Mouse (Mus musculus) midbrain, embryonic 13.5 days (tissue): ENCODE measurements around the gene Lsm11. TPM values are rescaled to one million over a fixed set of nuclear protein-coding genes. Genes with fewer than 3 reads are reported as not detected.

ENCODE experiments used
- ATAC-seq: fragments of 200-750 bp; cut with Nextera tagmentation; 2 replicates; pipeline ENCODE4 v1.8.0; 2017; ENCODE audit warnings: mild to moderate bottlenecking, moderate TSS enrichment, moderate library complexity
- H3K27ac ChIP-seq: fragments of 300-500 bp; sonication (generic); 2 replicates; pipeline ENCODE4 v1.5.1; 2015; ENCODE audit warnings: inconsistent platforms, mild to moderate bottlenecking, moderate library complexity
- H3K27me3 ChIP-seq: fragments of 300-500 bp; sonication (generic); 2 replicates; pipeline ENCODE4 v1.6.1; 2015; ENCODE audit warnings: mild to moderate bottlenecking, inconsistent platforms
- H3K36me3 ChIP-seq: fragments of 300-500 bp; sonication (generic); 2 replicates; pipeline ENCODE4 v1.6.1; 2015; ENCODE audit warnings: mild to moderate bottlenecking, inconsistent platforms
- H3K4me1 ChIP-seq: fragments of 300-500 bp; sonication (generic); replicated peaks from 2 replicates; pipeline ENCODE4 v1.6.1; 2015; ENCODE audit warnings: inconsistent platforms
- H3K4me2 ChIP-seq: fragments of 300-500 bp; sonication (generic); replicated peaks from 2 replicates; pipeline ENCODE4 v1.6.1; 2015; ENCODE audit warnings: moderate library complexity, mild to moderate bottlenecking, inconsistent platforms
- H3K4me3 ChIP-seq: fragments of 300-500 bp; sonication (generic); replicated peaks from 2 replicates; pipeline ENCODE4 v1.5.1; 2015; ENCODE audit warnings: mild to moderate bottlenecking, inconsistent platforms
- H3K9ac ChIP-seq: fragments of 300-500 bp; sonication (generic); replicated peaks from 2 replicates; pipeline ENCODE4 v1.6.1; 2015; ENCODE audit warnings: mild to moderate bottlenecking, inconsistent platforms
- H3K9me3 ChIP-seq: fragments of 300-500 bp; sonication (generic); 2 replicates; pipeline ENCODE4 v1.6.1; 2016; ENCODE audit warnings: mild to moderate bottlenecking, inconsistent platforms
- WGBS: fragments of 180-500 bp; shearing (Covaris S2); methylation state at CpG from one replicate; pipeline ENCODE4 v1.1.7; 2015; 5-methylcytosine and 5-hydroxymethylcytosine counted together
- polyA plus RNA-seq: library from polyadenylated mRNA; unstranded; fragments of >200 nt; fragmentation: Nextera tagmentation; extraction: Ambion mirVana; gene quantifications from 2 replicates; pipeline ENCODE4 v1.2.1, GENCODE M21; 2015

Gene Lsm11
- polyA plus RNA-seq, 1 experiment from 2014 or later = 16.9 TPM

DNA sequence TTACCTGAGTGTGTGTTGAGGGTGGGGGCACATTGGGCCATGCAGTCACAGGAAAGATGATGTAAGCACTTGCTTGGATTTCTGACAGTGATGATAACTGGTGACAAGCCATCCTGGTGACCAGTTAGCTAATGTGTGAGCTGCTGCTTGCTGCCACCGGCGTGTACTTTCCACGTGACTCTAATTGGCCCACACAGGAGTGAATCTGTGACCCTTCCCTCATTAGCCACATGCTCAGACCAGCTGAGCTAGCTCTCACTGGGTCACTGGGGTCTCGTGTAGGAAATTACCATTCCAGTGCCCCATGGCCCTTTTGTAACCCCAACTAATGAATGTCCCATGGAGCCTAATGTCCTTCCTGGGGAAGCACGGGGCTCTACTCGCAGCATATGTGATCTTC is 19.3 kb downstream of the Lsm11 start:
- peak; percentile 9; the same call in 1 of the 2 replicates for ATAC-seq
- peak overlapping the region; percentile 77 for H3K27ac ChIP-seq
- H3K9me3 ChIP-seq = no peaks in the 10 kb centered on the region

DNA sequence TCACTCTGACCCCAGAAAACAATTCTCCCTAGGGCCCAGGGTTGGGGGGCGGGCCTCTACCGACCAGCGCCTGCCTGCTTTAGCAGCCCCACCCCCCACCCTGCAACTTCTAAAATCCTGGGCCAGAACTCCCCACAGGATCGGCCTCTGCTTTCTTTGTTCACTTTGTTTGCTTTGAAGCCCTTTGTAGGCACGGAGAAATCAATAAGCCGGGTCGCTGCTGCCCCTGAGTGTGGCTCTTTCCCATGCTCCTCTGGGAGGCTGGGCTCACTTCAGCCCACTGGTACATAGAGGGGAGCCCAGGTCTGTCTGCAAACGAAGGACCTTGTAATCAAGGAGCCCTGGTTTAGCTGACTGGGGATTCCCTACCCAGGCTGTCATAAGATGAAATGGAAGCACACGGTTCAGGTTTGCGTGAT is 23.2 kb downstream of the Lsm11 start:
- Histone ChIP-seq H3K4me2 (peak overlapping the region; percentile 43), H3K4me3 (no peak overlapping the region), H3K36me3 (no peaks in the 10 kb centered on the region), H3K4me1 (peaks cover 35% of the 10 kb centered on the region), H3K9ac (peak overlapping the region; percentile 36), H3K27me3 (no peaks in the 10 kb centered on the region), H3K27ac (peak overlapping the region; percentile 71), H3K9me3 (no peaks in the 10 kb centered on the region)
- peak; percentile 72 for ATAC-seq
- 4% methylated on average over 10 of the region's 10 CpGs for WGBS

More for the DNA sequence above, 19.3 kb downstream of the Lsm11 start:
- 47% methylated on average over 6 of the region's 6 CpGs for WGBS
- peaks cover 36% of the 10 kb centered on the region for H3K4me1 ChIP-seq
- H3K36me3 ChIP-seq = peaks cover 11% of the 10 kb centered on the region
- H3K27me3 ChIP-seq = no peaks in the 10 kb centered on the region
- no peak overlapping the region for H3K4me3 ChIP-seq
- no peak overlapping the region for H3K9ac ChIP-seq
- no peak overlapping the region for H3K4me2 ChIP-seq

DNA sequence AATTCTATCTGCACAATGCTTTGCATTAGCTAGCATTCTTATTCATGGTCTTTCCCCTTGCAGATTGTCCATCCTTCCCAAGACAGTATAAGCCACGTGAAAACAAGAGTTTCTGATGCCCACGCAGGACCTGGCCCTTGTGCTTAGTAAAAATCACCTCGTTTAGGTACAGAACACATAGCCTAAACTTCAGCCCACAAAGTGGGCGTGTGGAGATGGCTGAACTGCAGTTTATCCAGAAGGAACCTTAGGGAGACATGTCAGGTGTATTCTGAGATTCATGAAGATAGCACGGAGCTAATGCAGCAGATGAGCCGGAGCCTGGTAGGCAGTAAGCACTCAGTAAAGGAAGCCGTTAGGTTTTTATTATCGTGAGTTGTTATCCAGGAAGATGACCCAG is 23.7 kb downstream of the Lsm11 start:
- H3K4me2 ChIP-seq = peak overlapping the region; percentile 43
- H3K4me3 ChIP-seq = no peak overlapping the region
- H3K9ac ChIP-seq = peak overlapping the region; percentile 36; the same call in 1 of the 2 replicates
- H3K27me3 ChIP-seq = no peaks in the 10 kb centered on the region
- peak overlapping the region; percentile 71 for H3K27ac ChIP-seq
- WGBS = 40% methylated on average over 8 of the region's 8 CpGs
- no peaks in the 10 kb centered on the region for H3K9me3 ChIP-seq
- H3K4me1 ChIP-seq = peaks cover 31% of the 10 kb centered on the region
- H3K36me3 ChIP-seq = no peaks in the 10 kb centered on the region
- ATAC-seq = no peak; the same call in 1 of the 2 replicates

DNA sequence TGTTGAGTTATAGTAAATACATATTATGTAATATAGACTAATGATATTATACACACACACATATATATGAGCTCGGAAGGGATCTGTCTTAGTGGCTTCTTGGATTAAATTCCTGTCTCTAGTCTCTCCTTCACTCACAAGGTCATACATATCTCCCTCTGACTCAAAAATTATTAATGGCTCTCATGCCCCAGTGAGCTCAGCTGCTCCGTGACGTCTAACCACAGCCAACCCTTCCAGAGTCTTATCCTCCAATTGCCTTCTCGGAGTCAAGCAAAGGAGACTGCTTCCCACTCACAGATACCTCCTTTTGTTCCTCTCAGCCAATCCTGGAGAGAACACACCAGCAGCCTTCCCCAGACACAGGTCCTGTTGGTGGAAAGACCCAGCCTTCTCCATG is 25.9 kb downstream of the Lsm11 start:
- WGBS = 76% methylated on average over 4 of the region's 4 CpGs

DNA sequence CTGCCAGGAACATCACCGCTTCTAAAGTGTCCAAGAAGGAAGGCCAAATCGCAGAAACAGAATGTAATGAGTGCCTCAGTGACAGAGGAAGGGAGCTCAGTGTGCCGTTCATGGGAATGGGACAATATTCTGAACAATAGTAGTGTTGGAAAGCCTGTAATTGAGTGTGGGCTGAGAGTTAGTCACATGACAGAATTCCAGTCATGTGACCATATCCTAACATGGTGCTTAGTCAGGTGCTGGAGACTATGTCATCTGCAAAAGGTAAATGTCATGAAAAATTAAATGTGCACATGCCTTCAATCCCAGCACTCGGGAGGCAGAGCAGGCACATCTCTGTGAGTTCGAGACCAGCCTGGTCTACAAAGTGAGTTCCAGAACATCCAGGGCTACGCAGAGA is 26.7 kb downstream of the Lsm11 start:
- ATAC-seq = no peak

More for the DNA sequence above, 25.9 kb downstream of the Lsm11 start:
- no peak overlapping the region for H3K4me2 ChIP-seq
- no peaks in the 10 kb centered on the region for H3K27me3 ChIP-seq
- no peak overlapping the region for H3K9ac ChIP-seq
- H3K27ac ChIP-seq = no peak overlapping the region
- H3K4me3 ChIP-seq = no peak overlapping the region
- H3K9me3 ChIP-seq = no peaks in the 10 kb centered on the region
- peaks cover 21% of the 10 kb centered on the region for H3K4me1 ChIP-seq
- no peak for ATAC-seq
- H3K36me3 ChIP-seq = no peaks in the 10 kb centered on the region

DNA sequence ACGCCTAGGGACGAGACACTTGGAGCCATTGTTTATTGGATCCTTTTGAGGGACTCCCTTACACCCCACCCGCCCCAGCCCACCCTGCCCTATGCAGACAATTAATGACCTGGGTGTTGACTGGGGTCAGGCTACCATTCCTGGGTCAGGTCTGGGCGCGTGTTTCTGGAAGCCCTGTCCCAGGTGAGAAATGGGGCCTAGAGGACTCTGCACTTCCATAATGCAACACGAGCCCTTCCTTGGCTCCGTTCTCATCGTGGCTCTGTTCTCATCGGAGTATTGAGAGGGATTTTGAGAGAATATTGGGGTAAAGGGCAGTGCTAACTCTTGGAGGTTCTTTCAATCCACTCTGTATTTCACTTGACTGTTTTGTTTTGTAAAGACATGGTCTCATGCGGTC is 28.5 kb downstream of the Lsm11 start:
- WGBS = 93% methylated on average over 10 of the region's 10 CpGs

More for the DNA sequence above, 26.7 kb downstream of the Lsm11 start:
- H3K4me2 ChIP-seq = no peak overlapping the region
- H3K9me3 ChIP-seq = no peaks in the 10 kb centered on the region
- H3K4me3 ChIP-seq = no peak overlapping the region
- no peak overlapping the region for H3K9ac ChIP-seq
- H3K4me1 ChIP-seq = peaks cover 21% of the 10 kb centered on the region
- no peak overlapping the region for H3K27ac ChIP-seq
- H3K27me3 ChIP-seq = no peaks in the 10 kb centered on the region
- no peaks in the 10 kb centered on the region for H3K36me3 ChIP-seq
- 96% methylated on average over 6 of the region's 6 CpGs for WGBS

DNA sequence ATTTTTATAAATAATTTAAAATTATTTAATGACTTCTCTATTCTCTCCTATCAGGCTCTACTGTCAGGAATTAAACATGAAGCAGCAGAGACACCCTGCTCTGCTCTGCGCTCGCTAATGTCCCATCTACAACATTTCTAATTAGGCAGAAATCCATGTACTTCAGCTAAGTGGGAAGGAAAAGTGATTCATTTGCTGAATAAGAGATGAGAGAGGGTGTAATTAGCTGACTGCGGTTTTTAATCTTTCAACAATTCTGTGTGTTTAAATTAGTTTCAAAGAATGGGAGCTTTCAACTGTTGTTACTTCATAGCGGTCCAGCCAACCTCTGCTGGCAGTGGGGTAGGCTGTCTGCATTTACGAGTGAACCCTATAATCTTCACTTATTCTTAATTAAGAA is 34.0 kb downstream of the Lsm11 start:
- 79% methylated on average over 5 of the region's 5 CpGs for WGBS
- Histone ChIP-seq H3K4me1 (peaks cover 3% of the 10 kb centered on the region; the same call in 1 of the 2 replicates), H3K36me3 (peaks cover 53% of the 10 kb centered on the region), H3K9me3 (no peaks in the 10 kb centered on the region), H3K4me2 (no peak overlapping the region), H3K9ac (no peak overlapping the region), H3K27ac (no peak overlapping the region), H3K4me3 (no peak overlapping the region), H3K27me3 (no peaks in the 10 kb centered on the region)
- ATAC-seq = no peak

More for the DNA sequence above, 28.5 kb downstream of the Lsm11 start:
- H3K9me3 ChIP-seq = no peaks in the 10 kb centered on the region
- H3K27ac ChIP-seq = no peak overlapping the region
- peaks cover 8% of the 10 kb centered on the region for H3K36me3 ChIP-seq
- no peak for ATAC-seq
- H3K4me1 ChIP-seq = peaks cover 7% of the 10 kb centered on the region
- no peak overlapping the region for H3K4me2 ChIP-seq
- no peak overlapping the region for H3K9ac ChIP-seq
- no peak overlapping the region for H3K4me3 ChIP-seq
- no peaks in the 10 kb centered on the region for H3K27me3 ChIP-seq

DNA sequence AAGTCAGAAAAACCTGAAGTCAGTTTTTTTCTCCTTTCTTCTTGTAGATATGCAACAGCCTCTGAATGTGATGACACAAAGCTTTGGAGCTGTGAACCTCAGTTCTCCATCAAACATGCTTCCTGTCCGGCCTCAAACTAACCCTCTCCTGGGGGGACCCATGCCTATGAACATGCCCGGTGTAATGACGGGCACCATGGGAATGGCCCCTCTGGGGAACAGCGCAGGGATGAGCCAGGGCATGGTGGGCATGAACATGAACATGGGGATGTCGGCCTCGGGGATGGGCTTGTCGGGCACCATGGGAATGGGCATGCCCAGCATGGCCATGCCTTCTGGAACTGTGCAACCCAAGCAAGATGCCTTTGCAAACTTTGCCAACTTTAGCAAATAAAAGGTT is 35.8 kb downstream of the Lsm11 start:
- Histone ChIP-seq H3K9me3 (no peaks in the 10 kb centered on the region), H3K4me3 (no peak overlapping the region), H3K4me2 (no peak overlapping the region), H3K36me3 (peaks cover 59% of the 10 kb centered on the region), H3K27ac (no peak overlapping the region), H3K27me3 (no peaks in the 10 kb centered on the region), H3K4me1 (no peaks in the 10 kb centered on the region), H3K9ac (no peak overlapping the region)
- 99% methylated on average over 7 of the region's 7 CpGs for WGBS
- no peak for ATAC-seq

DNA sequence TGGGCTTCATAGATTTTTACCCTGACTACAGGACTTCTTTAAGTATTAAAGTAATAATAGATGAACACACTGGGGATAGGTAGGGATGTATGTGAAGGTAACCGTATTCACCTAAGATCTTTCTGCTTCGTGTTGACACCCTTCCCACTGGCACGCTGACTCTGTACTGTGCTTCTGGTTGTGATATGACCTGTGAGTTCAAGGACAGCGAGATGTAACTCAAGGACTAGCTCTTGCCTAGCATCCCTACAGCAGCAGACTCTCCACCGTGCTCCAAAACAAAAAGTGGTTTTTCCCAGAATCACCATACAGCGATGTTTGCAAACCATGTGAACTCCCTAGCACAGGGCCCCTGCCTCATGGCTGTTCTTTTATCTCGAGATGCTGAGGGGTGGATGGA is 36.7 kb downstream of the Lsm11 start:
- Histone ChIP-seq H3K27me3 (no peaks in the 10 kb centered on the region), H3K36me3 (peaks cover 65% of the 10 kb centered on the region)
- 97% methylated on average over 7 of the region's 7 CpGs for WGBS

DNA sequence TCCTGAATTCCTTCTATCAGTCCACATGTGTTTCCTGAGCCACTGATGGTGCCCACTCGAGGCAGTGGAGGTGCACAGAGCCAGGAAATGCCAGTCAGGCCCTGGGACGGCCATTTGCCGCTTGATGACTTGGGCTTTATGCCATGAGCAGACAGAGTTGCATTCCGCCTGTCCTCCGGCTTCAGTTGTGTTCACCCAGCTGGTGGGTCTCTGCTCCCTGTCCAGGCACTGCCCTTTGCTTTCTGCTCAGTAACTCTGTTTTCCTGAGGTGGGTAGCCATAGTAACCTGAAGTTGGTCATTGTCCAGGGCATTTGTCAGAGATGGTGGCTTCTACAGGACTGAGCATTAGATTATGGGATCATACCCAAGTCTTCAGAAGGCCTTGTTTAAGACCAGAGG is 37.4 kb downstream of the Lsm11 start:
- 84% methylated on average over 5 of the region's 5 CpGs for WGBS
- Histone ChIP-seq H3K9me3 (no peaks in the 10 kb centered on the region), H3K4me1 (no peaks in the 10 kb centered on the region), H3K27me3 (no peaks in the 10 kb centered on the region), H3K9ac (no peak overlapping the region), H3K36me3 (peaks cover 70% of the 10 kb centered on the region), H3K4me2 (no peak overlapping the region), H3K27ac (no peak overlapping the region), H3K4me3 (no peak overlapping the region)
- no peak for ATAC-seq

More for the DNA sequence above, 36.7 kb downstream of the Lsm11 start:
- H3K9ac ChIP-seq = no peak overlapping the region
- no peak for ATAC-seq
- no peaks in the 10 kb centered on the region for H3K9me3 ChIP-seq
- no peak overlapping the region for H3K27ac ChIP-seq
- no peaks in the 10 kb centered on the region for H3K4me1 ChIP-seq
- no peak overlapping the region for H3K4me3 ChIP-seq
- no peak overlapping the region for H3K4me2 ChIP-seq

DNA sequence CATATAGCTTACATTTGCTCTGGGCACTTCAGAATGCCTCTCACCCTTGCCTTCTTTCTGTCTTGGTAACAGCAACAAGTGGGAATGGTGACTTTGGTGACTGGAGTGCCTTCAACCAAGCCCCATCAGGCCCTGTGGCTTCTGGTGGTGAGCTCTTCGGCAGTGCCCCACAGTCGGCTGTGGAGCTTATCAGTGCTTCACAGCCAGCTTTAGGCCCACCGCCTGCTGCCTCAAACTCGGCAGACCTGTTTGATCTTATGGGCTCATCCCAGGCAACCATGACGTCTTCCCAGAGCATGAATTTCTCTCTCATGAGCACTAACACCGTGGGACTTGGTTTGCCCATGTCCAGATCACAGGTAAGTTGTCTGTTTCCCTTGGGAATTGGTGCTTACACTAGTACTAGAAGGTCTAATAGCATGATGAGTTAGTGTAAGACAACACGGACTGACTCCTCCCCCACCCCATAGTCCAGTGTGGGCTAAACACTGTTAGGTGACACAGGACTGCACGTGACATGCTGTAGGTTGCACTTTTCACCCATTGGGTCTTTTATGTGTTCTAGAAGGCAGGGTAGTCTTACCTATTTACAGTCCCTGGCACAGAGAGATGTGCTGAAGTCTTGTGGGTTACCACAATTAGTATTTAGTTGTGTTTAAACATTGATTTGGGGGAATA is 38.5 kb downstream of the Lsm11 start:
- WGBS = 92% methylated on average over 8 of the region's 8 CpGs
- peaks cover 67% of the 10 kb centered on the region for H3K36me3 ChIP-seq

DNA sequence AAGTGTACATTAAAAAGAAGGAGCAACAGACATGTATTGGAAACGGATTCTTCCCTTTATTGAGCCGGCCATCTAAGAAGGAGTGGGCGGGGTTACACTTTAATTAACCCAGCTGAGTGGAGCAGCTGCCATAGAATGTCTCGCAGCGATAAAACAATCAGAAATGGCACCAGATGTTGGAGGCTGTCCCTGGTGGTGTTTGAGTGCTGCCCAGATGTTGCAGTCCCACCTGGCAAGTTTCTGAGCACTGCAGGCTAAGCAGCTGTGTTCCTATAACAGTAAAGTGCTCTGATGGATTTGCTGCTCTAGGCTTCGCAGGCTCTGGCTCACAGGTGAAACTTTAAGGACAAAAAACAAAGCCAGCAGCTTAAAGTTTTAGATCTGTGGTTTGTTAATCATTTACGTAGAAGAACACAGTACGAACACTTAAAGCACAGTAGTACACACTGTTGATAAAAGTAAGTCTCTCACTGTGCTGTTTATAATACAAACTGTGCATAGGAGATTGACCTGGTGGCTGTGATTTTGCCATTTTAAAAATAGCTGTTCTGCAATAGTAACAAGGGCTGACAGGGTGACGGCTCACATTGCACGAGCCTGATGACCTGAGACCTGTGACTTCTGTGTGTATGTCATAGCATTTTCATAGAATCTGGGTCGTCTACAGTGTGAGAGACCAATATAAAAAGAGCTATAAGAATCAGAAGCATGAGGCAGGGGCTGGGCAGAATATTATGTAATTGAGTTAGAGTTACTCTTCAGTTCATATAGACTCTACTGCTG is 44.3 kb downstream of the Lsm11 start:
- Histone ChIP-seq H3K4me2 (no peak overlapping the region), H3K27ac (no peak overlapping the region), H3K4me3 (no peak overlapping the region), H3K9me3 (no peaks in the 10 kb centered on the region), H3K27me3 (no peaks in the 10 kb centered on the region), H3K4me1 (0 out of 2 replicates have a peak, but pooled peaks cover 3% of the 10 kb centered on the region), H3K9ac (no peak overlapping the region), H3K36me3 (peaks cover 31% of the 10 kb centered on the region)
- 74% methylated on average over 11 of the region's 11 CpGs for WGBS
- ATAC-seq = no peak

More for the DNA sequence above, 38.5 kb downstream of the Lsm11 start:
- no peak overlapping the region for H3K9ac ChIP-seq
- H3K27ac ChIP-seq = no peak overlapping the region
- H3K27me3 ChIP-seq = no peaks in the 10 kb centered on the region
- no peak overlapping the region for H3K4me2 ChIP-seq
- no peak for ATAC-seq
- H3K4me1 ChIP-seq = no peaks in the 10 kb centered on the region
- no peak overlapping the region for H3K4me3 ChIP-seq
- no peaks in the 10 kb centered on the region for H3K9me3 ChIP-seq
